Mouse (Mus musculus) stomach, postnatal 0 days (tissue): ENCODE measurements around the gene Cwc22. TPM values are rescaled to one million over a fixed set of nuclear protein-coding genes. Genes with fewer than 3 reads are reported as not detected.

ENCODE experiments used
- ATAC-seq: fragments of 200-750 bp; cut with Nextera tagmentation; 2 replicates; pipeline ENCODE4 v1.8.0; 2017; ENCODE audit not compliant: low FRiP score, low TSS enrichment
- DNase-seq: peaks from one replicate; pipeline ENCODE4 v3.0.0-alpha.2; 2016; ENCODE audit warnings: low spot score
- H3K27ac ChIP-seq: fragments of 300-500 bp; sonication (generic); replicated peaks from 2 replicates; pipeline ENCODE4 v1.5.1; 2014; ENCODE audit warnings: mild to moderate bottlenecking, control low read depth
- H3K27me3 ChIP-seq: fragments of 300-500 bp; sonication (generic); 2 replicates; pipeline ENCODE4 v1.6.1; 2014; ENCODE audit warnings: low read length; ENCODE audit not compliant: control insufficient read depth, insufficient read depth
- H3K36me3 ChIP-seq: fragments of 300-500 bp; sonication (generic); 2 replicates; pipeline ENCODE4 v1.6.1; 2014; ENCODE audit warnings: low read length, mixed read lengths; ENCODE audit not compliant: control insufficient read depth, insufficient read depth
- H3K4me1 ChIP-seq: fragments of 300-500 bp; sonication (generic); replicated peaks from 2 replicates; pipeline ENCODE4 v1.6.1; 2014; ENCODE audit warnings: antibody characterized with exemption; ENCODE audit not compliant: control insufficient read depth, insufficient read depth
- H3K4me2 ChIP-seq: fragments of 300-500 bp; sonication (generic); replicated peaks from 2 replicates; pipeline ENCODE4 v1.6.1; 2014; ENCODE audit warnings: low read depth, mild to moderate bottlenecking, control low read depth, moderate library complexity
- H3K4me3 ChIP-seq: fragments of 300-500 bp; sonication (generic); 2 replicates; pipeline ENCODE4 v1.5.1; 2014; ENCODE audit warnings: low read depth, low read length, control low read depth
- H3K9ac ChIP-seq: fragments of 300-500 bp; sonication (generic); 2 replicates; pipeline ENCODE4 v1.6.1; 2014; ENCODE audit warnings: mild to moderate bottlenecking, low read length, control low read depth, mixed read lengths
- H3K9me3 ChIP-seq: fragments of 300-500 bp; sonication (generic); 2 replicates; pipeline ENCODE4 v1.6.1; 2016; ENCODE audit warnings: low read length; ENCODE audit not compliant: control insufficient read depth
- CTCF ChIP-seq: IDR thresholded peaks from 2 replicates; pipeline ENCODE4 v1.5.1; 2016; ENCODE audit warnings: antibody characterized with exemption, low read depth, mild to moderate bottlenecking, moderate library complexity
- EP300 ChIP-seq: optimal IDR thresholded peaks from 2 replicates; pipeline ENCODE3; 2016; ENCODE audit warnings: antibody characterized with exemption
- WGBS: fragments of 180-500 bp; shearing (Covaris S2); extraction: QIAGEN DNeasy Blood & Tissue Kit; methylation state at CpG from one replicate; pipeline ENCODE4 v1.1.7; 2014; 5-methylcytosine and 5-hydroxymethylcytosine counted together
- polyA plus RNA-seq: library from polyadenylated mRNA; unstranded; fragments of >200 nt; fragmentation: Nextera tagmentation; extraction: Ambion mirVana; gene quantifications from 2 replicates; pipeline ENCODE4 v1.2.1, GENCODE M21; 2015

The Cwc22 gene
- polyA plus RNA-seq, 1 experiment from 2014 or later, result 13.7 TPM

- H3K4me3 ChIP-seq, result no peak overlapping the region
- H3K4me1 ChIP-seq, result no peaks in the 10 kb centered on the region
- DNase-seq, result no peak
- WGBS, result 94% methylated on average over 10 of the region's 10 CpGs
- no peak overlapping the region for H3K4me2 ChIP-seq
- TF ChIP-seq EP300 (no peak), CTCF (no peak)
- H3K36me3 ChIP-seq, result peaks cover 25% of the 10 kb centered on the region
- no peak overlapping the region for H3K27ac ChIP-seq
- no peak for ATAC-seq
- H3K27me3 ChIP-seq, result no peaks in the 10 kb centered on the region
- H3K9ac ChIP-seq, result no peak overlapping the region
- no peaks in the 10 kb centered on the region for H3K9me3 ChIP-seq
Measured at GRCm38 (mm10) chr2:77928352-77928751, 17.8 kb downstream of the Cwc22 start.

- no peak overlapping the region for H3K4me2 ChIP-seq
- 88% methylated on average over 7 of the region's 7 CpGs for WGBS
- peaks cover 26% of the 10 kb centered on the region for H3K36me3 ChIP-seq
- H3K4me1 ChIP-seq, result no peaks in the 10 kb centered on the region
- no peaks in the 10 kb centered on the region for H3K27me3 ChIP-seq
- no peak overlapping the region for H3K4me3 ChIP-seq
- H3K9me3 ChIP-seq, result no peaks in the 10 kb centered on the region
- no peak overlapping the region for H3K9ac ChIP-seq
- no peak for TF ChIP-seq EP300
- no peak for TF ChIP-seq CTCF
- DNase-seq (no peak), ATAC-seq (no peak)
- H3K27ac ChIP-seq, result no peak overlapping the region
Measured at GRCm38 (mm10) chr2:77926468-77926867, 19.7 kb downstream of the Cwc22 start.

DNA sequence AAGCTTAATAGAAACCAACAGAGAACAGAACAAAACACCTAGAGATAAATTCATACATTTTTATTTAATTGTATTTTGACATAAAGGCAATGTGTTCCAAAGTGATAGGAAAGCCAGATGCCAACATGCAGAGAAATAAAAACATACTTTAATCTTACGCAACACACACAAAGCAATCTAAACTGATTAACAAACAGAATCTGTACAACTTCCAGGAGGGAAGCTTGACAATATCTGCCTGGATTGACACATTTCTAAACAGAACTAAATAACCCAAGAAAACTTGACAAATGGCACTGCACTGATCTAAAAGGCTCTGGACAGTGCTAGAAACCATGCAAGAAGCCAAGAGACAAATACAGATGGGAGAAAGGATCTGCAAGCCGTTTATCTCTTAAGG, 20.2 kb downstream of the Cwc22 start:
- DNase-seq (no peak), ATAC-seq (no peak)
- no peak overlapping the region for H3K4me2 ChIP-seq
- no peak overlapping the region for H3K27ac ChIP-seq
- H3K4me1 ChIP-seq, result no peaks in the 10 kb centered on the region
- H3K27me3 ChIP-seq, result no peaks in the 10 kb centered on the region
- no peaks in the 10 kb centered on the region for H3K9me3 ChIP-seq
- WGBS, result 85% methylated on average over 2 of the region's 2 CpGs
- TF ChIP-seq CTCF (no peak), EP300 (no peak)
- no peak overlapping the region for H3K9ac ChIP-seq
- no peak overlapping the region for H3K4me3 ChIP-seq
- peaks cover 25% of the 10 kb centered on the region for H3K36me3 ChIP-seq

GRCm38 (mm10) chr2:77925187-77925924, 20.8 kb downstream of the Cwc22 start:
- no peak overlapping the region for H3K4me3 ChIP-seq
- H3K9ac ChIP-seq, result no peak overlapping the region
- 67% methylated on average over 7 of the region's 7 CpGs for WGBS
- no peak overlapping the region for H3K4me2 ChIP-seq
- no peak for ATAC-seq
- no peaks in the 10 kb centered on the region for H3K9me3 ChIP-seq
- no peak overlapping the region for H3K27ac ChIP-seq
- no peak for TF ChIP-seq CTCF
- no peak for TF ChIP-seq EP300
- no peaks in the 10 kb centered on the region for H3K27me3 ChIP-seq
- H3K36me3 ChIP-seq, result peaks cover 25% of the 10 kb centered on the region
- no peak for DNase-seq
- no peaks in the 10 kb centered on the region for H3K4me1 ChIP-seq

GRCm38 (mm10) chr2:77924003-77924402, 22.2 kb downstream of the Cwc22 start:
- TF ChIP-seq EP300, result no peak
- TF ChIP-seq CTCF, result no peak
- no peak for ATAC-seq
- Histone ChIP-seq H3K4me2 (no peak overlapping the region), H3K4me1 (no peaks in the 10 kb centered on the region), H3K36me3 (peaks cover 29% of the 10 kb centered on the region), H3K9me3 (no peaks in the 10 kb centered on the region), H3K4me3 (no peak overlapping the region), H3K27me3 (no peaks in the 10 kb centered on the region), H3K9ac (no peak overlapping the region), H3K27ac (no peak overlapping the region)
- no peak for DNase-seq
- 98% methylated on average over 3 of the region's 3 CpGs for WGBS

DNA sequence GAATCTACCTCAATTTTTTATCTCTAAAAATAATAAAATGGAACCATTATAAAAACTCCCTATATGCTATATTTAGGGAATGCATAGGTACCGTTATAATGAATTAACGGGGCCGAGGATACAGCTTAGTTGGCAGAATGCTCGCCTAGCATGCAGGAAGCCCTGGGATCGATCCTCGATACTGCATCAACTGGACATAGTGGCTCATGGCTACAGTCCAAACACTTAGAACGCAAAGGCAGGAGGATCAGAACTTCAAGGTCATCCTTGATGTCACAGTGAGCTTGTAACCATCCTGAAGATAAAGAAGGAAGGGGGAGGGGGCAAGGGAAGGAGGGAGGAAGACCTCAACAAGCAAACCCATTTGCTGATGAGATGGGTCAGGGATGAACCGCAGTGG, 23.0 kb downstream of the Cwc22 start:
- H3K4me1 ChIP-seq, result no peaks in the 10 kb centered on the region
- H3K4me2 ChIP-seq, result no peak overlapping the region
- H3K27ac ChIP-seq, result no peak overlapping the region
- DNase-seq, result no peak
- WGBS, result 90% methylated on average over 8 of the region's 8 CpGs
- peaks cover 25% of the 10 kb centered on the region for H3K36me3 ChIP-seq
- no peak overlapping the region for H3K9ac ChIP-seq
- H3K27me3 ChIP-seq, result no peaks in the 10 kb centered on the region
- TF ChIP-seq EP300, result no peak
- TF ChIP-seq CTCF, result no peak
- no peak for ATAC-seq
- no peaks in the 10 kb centered on the region for H3K9me3 ChIP-seq
- H3K4me3 ChIP-seq, result no peak overlapping the region
